Mouse (Mus musculus) heart, embryonic 15.5 days (tissue): ENCODE results near the gene Cldn7. TPM values are rescaled to one million over a fixed set of nuclear protein-coding genes. Genes with fewer than 3 reads are reported as not detected.
"Not testable (repeated sequence)": the region's sequence is repeated elsewhere in the genome, so short reads cannot be mapped to it uniquely, and the experiment has no call there.

Experiments
- ATAC-seq: fragments of 200-750 bp; cut with Nextera tagmentation; replicated peaks from 2 replicates; pipeline ENCODE4 v1.8.0; 2017; ENCODE audit warnings: low read depth, moderate TSS enrichment; ENCODE audit not compliant: insufficient number of reproducible peaks, insufficient read depth, low FRiP score
- H3K27ac ChIP-seq: fragments of 300-500 bp; sonication (generic); 2 replicates; pipeline ENCODE4 v1.5.1; 2015; ENCODE audit warnings: mild to moderate bottlenecking, inconsistent platforms
- H3K27me3 ChIP-seq: fragments of 300-500 bp; sonication (generic); 2 replicates; pipeline ENCODE4 v1.6.1; 2015; ENCODE audit warnings: inconsistent platforms
- H3K36me3 ChIP-seq: fragments of 300-500 bp; sonication (generic); 2 replicates; pipeline ENCODE4 v1.6.1; 2015; ENCODE audit warnings: mild to moderate bottlenecking, inconsistent platforms
- H3K4me1 ChIP-seq: fragments of 300-500 bp; sonication (generic); replicated peaks from 2 replicates; pipeline ENCODE4 v1.6.1; 2015; ENCODE audit warnings: inconsistent platforms
- H3K4me2 ChIP-seq: fragments of 300-500 bp; sonication (generic); 2 replicates; pipeline ENCODE4 v1.6.1; 2015; ENCODE audit warnings: inconsistent platforms, mild to moderate bottlenecking, moderate library complexity
- H3K4me3 ChIP-seq: fragments of 300-500 bp; sonication (generic); 2 replicates; pipeline ENCODE4 v1.5.1; 2015; ENCODE audit warnings: mild to moderate bottlenecking, inconsistent platforms
- H3K9ac ChIP-seq: fragments of 300-500 bp; sonication (generic); 2 replicates; pipeline ENCODE4 v1.6.1; 2015; ENCODE audit warnings: mild to moderate bottlenecking, inconsistent platforms
- H3K9me3 ChIP-seq: fragments of 300-500 bp; sonication (generic); replicated peaks from 2 replicates; pipeline ENCODE4 v1.6.1; 2016; ENCODE audit warnings: inconsistent platforms
- WGBS: fragments of 180-500 bp; shearing (Covaris S2); methylation state at CpG from one replicate; pipeline ENCODE4 v1.1.7; 2015; ENCODE audit warnings: mixed read lengths; 5-methylcytosine and 5-hydroxymethylcytosine counted together
- polyA plus RNA-seq: library from polyadenylated mRNA; unstranded; fragments of >200 nt; fragmentation: Nextera tagmentation; extraction: Ambion mirVana; gene quantifications from 2 replicates; pipeline ENCODE4 v1.2.1, GENCODE M21; 2015

Cldn7 gene
- polyA plus RNA-seq, 1 experiment from 2014 or later, result 3.8 TPM

GRCm38 (mm10) chr11:70002471-70002870, 37.9 kb downstream of the Cldn7 start:
- no peaks in the 10 kb centered on the region for H3K27me3 ChIP-seq
- H3K36me3 ChIP-seq, result peaks cover 43% of the 10 kb centered on the region
- peaks cover 49% of the 10 kb centered on the region for H3K4me1 ChIP-seq
- H3K4me3 ChIP-seq, result peak overlapping the region; percentile 81; the same call in 1 of the 2 replicates
- H3K4me2 ChIP-seq, result peak overlapping the region; percentile 86; the same call in 1 of the 2 replicates
- ATAC-seq, result no peak
- no peaks in the 10 kb centered on the region for H3K9me3 ChIP-seq
- no peak overlapping the region for H3K27ac ChIP-seq
- H3K9ac ChIP-seq, result no peak overlapping the region
- WGBS, result 87% methylated on average over 2 of the region's 2 CpGs

- Histone ChIP-seq H3K9ac (no peak overlapping the region), H3K27ac (no peak overlapping the region), H3K36me3 (peaks cover 55% of the 10 kb centered on the region), H3K4me1 (peaks cover 31% of the 10 kb centered on the region), H3K4me2 (no peak overlapping the region), H3K4me3 (no peak overlapping the region), H3K9me3 (no peaks in the 10 kb centered on the region), H3K27me3 (no peaks in the 10 kb centered on the region)
- 63% methylated on average over 5 of the region's 5 CpGs for WGBS
- ATAC-seq, result no peak
These were observed 40.9 kb downstream of the Cldn7 start for GRCm38 (mm10) chr11:70005521-70005920.

DNA sequence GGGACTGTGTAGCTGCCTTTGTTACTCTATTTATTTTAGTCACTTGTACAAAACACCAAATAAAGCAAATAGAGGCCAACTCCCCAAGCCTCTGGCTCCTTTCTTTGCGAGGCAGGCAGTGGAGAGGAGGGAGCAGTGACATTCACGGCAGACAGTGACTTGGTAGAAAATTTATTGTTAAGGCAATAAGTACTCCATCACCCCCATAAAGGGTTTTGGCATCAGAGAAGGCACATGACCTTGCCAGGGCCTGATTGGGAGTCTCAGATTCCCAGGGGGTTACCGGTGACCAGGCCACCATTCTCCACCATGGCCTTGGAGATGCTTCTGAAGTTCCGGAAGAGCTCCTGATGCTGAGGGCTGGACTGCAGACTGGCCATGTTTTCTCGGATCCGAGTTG, 45.5 kb downstream of the Cldn7 start:
- Histone ChIP-seq H3K9me3 (no peaks in the 10 kb centered on the region), H3K27me3 (no peaks in the 10 kb centered on the region), H3K36me3 (peaks cover 90% of the 10 kb centered on the region), H3K4me3 (no peak overlapping the region), H3K27ac (no peak overlapping the region), H3K4me2 (no peak overlapping the region), H3K9ac (no peak overlapping the region), H3K4me1 (peaks cover 13% of the 10 kb centered on the region)
- ATAC-seq, result no peak
- 86% methylated on average over 6 of the region's 6 CpGs for WGBS

DNA sequence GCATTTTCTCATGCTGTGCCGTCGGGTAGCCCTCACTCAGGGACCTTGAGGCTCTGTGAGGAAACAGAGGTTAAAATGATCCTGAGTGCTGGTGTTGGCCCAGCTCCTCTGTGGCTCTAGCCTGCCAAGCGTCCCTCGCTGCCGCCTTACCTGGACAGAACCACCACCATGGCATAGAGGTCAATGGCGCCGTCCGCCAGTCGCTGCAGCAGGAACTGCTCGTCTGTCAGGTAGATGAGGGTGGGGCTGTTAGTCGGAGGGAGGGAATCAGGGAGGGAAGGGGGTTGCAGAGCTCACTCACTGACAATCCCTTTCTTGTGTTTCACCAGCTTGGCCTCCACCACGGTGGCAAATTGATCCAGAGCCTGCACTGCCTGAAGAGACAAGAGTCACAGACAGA, 46.0 kb downstream of the Cldn7 start:
- 85% methylated on average over 12 of the region's 12 CpGs for WGBS
- no peak overlapping the region for H3K4me3 ChIP-seq
- peaks cover 85% of the 10 kb centered on the region for H3K36me3 ChIP-seq
- H3K4me2 ChIP-seq, result no peak overlapping the region
- H3K27me3 ChIP-seq, result no peaks in the 10 kb centered on the region
- no peak for ATAC-seq
- peaks cover 16% of the 10 kb centered on the region for H3K4me1 ChIP-seq
- no peaks in the 10 kb centered on the region for H3K9me3 ChIP-seq
- no peak overlapping the region for H3K27ac ChIP-seq
- H3K9ac ChIP-seq, result no peak overlapping the region

GRCm38 (mm10) chr11:70010961-70011360, 46.4 kb downstream of the Cldn7 start:
- 87% methylated on average over 10 of the region's 10 CpGs for WGBS
- ATAC-seq, result no peak
- no peaks in the 10 kb centered on the region for H3K27me3 ChIP-seq

DNA sequence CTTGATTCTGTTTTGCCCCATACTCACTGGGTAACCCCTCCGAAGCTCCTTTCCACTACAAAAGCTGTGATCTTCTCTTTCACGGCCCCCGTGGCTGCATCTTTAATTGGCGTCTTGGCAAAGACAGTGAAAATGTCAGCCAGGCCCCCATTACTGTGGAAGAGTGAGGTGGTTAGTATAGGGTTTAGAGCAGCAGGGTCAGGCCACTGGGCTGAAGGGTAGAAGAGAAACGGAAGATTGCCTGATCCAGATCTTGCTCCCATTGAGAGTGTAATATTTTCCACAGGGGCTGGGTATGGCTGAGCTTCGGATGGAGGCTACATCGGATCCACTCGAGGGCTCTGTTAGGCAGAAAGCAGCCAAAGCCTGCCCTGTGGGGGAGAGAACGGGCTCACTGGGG, 48.4 kb downstream of the Cldn7 start:
- H3K4me1 ChIP-seq, result peaks cover 24% of the 10 kb centered on the region
- no peak overlapping the region for H3K4me3 ChIP-seq
- no peaks in the 10 kb centered on the region for H3K9me3 ChIP-seq
- no peak overlapping the region for H3K9ac ChIP-seq
- no peak for ATAC-seq
- H3K36me3 ChIP-seq, result peaks cover 61% of the 10 kb centered on the region
- no peaks in the 10 kb centered on the region for H3K27me3 ChIP-seq
- no peak overlapping the region for H3K27ac ChIP-seq
- WGBS, result 81% methylated on average over 9 of the region's 9 CpGs
- H3K4me2 ChIP-seq, result no peak overlapping the region

More at GRCm38 (mm10) chr11:70010961-70011360, 46.4 kb downstream of the Cldn7 start:
- Histone ChIP-seq H3K9me3 (no peaks in the 10 kb centered on the region), H3K4me1 (peaks cover 16% of the 10 kb centered on the region), H3K4me3 (no peak overlapping the region), H3K4me2 (no peak overlapping the region), H3K36me3 (peaks cover 80% of the 10 kb centered on the region), H3K27ac (no peak overlapping the region), H3K9ac (no peak overlapping the region)

DNA sequence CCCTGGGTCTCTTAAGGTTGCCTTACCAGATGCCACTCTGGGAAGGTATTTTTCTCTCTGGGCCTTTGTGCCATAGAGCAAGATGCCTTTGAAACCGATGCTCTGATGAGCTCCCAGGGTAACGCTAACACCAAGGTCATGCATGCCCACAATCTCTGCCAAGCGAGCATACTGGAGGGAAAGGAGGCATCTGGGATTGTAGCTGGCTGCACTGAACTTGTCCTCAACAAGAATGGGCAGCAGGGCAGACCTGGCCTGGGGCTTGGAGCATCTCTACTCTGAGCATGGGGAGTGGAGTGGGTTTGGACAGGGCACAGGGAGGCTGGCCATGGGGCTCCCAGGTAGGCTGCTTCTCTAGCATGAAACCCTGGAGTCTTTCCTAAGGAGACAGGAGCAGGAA, 48.8 kb downstream of the Cldn7 start:
- Histone ChIP-seq H3K4me3 (no peak overlapping the region), H3K9me3 (no peaks in the 10 kb centered on the region), H3K36me3 (peaks cover 56% of the 10 kb centered on the region), H3K4me2 (no peak overlapping the region), H3K27ac (no peak overlapping the region), H3K27me3 (no peaks in the 10 kb centered on the region), H3K9ac (no peak overlapping the region), H3K4me1 (peaks cover 27% of the 10 kb centered on the region)
- no peak for ATAC-seq
- 66% methylated on average over 3 of the region's 3 CpGs for WGBS

DNA sequence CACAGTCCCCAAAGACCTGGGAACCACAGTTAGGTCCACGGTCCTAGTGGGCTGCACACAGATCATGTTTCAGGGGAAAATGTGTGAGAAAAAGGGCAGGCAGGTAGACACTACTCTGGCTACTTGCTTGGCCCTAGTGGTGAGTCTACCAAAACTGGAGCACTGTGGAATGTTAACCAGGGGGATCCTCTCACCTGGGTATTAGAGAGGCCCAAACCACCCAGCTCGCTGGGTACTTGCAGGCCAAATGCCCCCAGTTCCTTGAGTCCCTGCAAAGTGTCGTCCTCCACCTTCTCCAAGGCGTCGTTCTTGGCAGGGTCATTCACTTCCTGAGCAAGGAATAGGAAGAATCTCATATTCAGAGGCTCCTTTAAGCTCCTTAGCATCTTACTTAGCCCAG, 49.5 kb downstream of the Cldn7 start:
- WGBS, result 52% methylated on average over 5 of the region's 5 CpGs
- Histone ChIP-seq H3K36me3 (peaks cover 49% of the 10 kb centered on the region), H3K4me3 (peak overlapping the region; percentile 69), H3K9me3 (no peaks in the 10 kb centered on the region), H3K27ac (peak overlapping the region; percentile 84; the same call in 1 of the 2 replicates), H3K4me1 (peaks cover 33% of the 10 kb centered on the region), H3K9ac (no peak overlapping the region), H3K4me2 (peak overlapping the region; percentile 73), H3K27me3 (no peaks in the 10 kb centered on the region)
- ATAC-seq, result no peak

DNA sequence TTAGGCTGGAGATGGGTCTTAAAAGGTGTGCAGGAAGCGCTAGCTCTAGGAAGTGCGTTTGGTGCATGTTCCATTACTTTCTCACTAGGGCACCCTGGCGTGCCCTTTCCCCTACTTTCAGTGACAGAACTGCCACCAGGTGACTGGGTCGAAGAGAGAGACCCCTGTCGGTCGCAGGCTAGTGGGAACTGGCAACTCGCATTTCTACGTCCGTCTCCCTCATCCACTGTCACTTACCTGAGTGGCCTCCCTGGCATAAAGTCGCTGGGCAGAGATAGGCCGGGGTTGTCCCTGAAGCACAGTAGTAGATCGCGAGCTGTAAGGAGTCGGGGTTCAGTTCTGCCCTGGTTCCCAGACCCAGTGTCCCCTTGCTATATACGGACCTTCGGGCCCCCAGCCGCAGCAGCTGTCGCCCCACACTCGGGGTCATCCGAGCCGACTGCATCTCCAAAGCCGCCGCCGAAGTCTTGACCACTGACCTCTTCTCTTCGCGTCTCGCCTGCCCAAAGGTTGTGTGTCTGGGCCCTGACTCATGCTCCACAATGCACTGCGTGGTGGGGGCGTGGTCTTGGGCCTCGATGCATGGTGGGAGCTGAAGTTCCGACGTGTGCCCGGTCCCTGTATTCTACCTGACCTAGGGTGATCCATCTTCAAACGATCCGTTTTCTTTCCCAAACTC, 50.4 kb downstream of the Cldn7 start, which contains the start of gene Acadvl:
Gene Acadvl (minus strand): TSS at position 532 of the 679 bp plus-strand sequence.
- H3K9me3 ChIP-seq, result no peaks in the 10 kb centered on the region
- peak within 1 kb of the TSS; percentile 84 for H3K27ac ChIP-seq
- H3K4me2 ChIP-seq, result peak within 1 kb of the TSS; percentile 73
- H3K4me1 ChIP-seq, result peaks cover 42% of the 10 kb centered on the region
- no peaks in the 10 kb centered on the region for H3K27me3 ChIP-seq
- peak; percentile 84 for ATAC-seq
- under 1% methylated on average over 35 of the region's 35 CpGs for WGBS
- H3K9ac ChIP-seq, result peak within 1 kb of the TSS; percentile 77
- peaks cover 40% of the 10 kb centered on the region for H3K36me3 ChIP-seq
- H3K4me3 ChIP-seq, result peak within 1 kb of the TSS; percentile 69

DNA sequence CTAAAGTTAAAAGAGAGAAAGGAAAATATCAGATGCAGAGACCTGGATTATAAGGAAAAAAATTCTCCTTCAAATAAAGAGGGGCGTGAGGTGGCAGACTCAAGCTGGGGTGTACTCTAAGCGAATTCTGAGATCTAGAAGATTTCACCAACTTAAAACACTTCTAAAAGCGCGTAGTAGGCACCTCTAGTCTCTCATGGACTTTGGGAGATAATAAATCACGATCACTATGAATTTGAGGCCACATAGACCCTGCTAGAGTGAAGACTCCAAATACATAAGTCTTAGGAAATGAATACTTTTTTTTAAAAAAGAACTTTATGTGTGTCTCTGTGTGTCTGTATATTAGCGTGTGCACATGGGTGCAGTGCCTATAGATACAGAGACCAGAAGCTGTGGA, 51.1 kb downstream of the Cldn7 start:
- WGBS, result 63% methylated on average over 6 of the region's 6 CpGs
- peak overlapping the region; percentile 73 for H3K4me2 ChIP-seq
- no peak overlapping the region for H3K27ac ChIP-seq
- peaks cover 34% of the 10 kb centered on the region for H3K36me3 ChIP-seq
- ATAC-seq, result no peak
- no peaks in the 10 kb centered on the region for H3K27me3 ChIP-seq
- peaks cover 49% of the 10 kb centered on the region for H3K4me1 ChIP-seq
- no peaks in the 10 kb centered on the region for H3K9me3 ChIP-seq
- H3K4me3 ChIP-seq, result no peak overlapping the region; the same call in 1 of the 2 replicates
- H3K9ac ChIP-seq, result no peak overlapping the region

- peaks cover 29% of the 10 kb centered on the region for H3K36me3 ChIP-seq
- not testable (repeated sequence) for H3K4me3 ChIP-seq, H3K27me3 ChIP-seq, H3K27ac ChIP-seq, H3K4me2 ChIP-seq, H3K9ac ChIP-seq, ATAC-seq, H3K9me3 ChIP-seq
- WGBS, result 89% methylated on average over 2 of the region's 2 CpGs
- H3K4me1 ChIP-seq, result peaks cover 53% of the 10 kb centered on the region
These were observed 51.6 kb downstream of the Cldn7 start for GRCm38 (mm10) chr11:70016177-70016576.

- Histone ChIP-seq H3K36me3 (peaks cover 24% of the 10 kb centered on the region), H3K4me3 (peak within 1 kb of the TSS; percentile 61), H3K4me2 (peak within 1 kb of the TSS; percentile 95), H3K9me3 (no peaks in the 10 kb centered on the region), H3K4me1 (peaks cover 58% of the 10 kb centered on the region), H3K9ac (peak within 1 kb of the TSS; percentile 19; the same call in 1 of the 2 replicates), H3K27me3 (no peaks in the 10 kb centered on the region), H3K27ac (peak within 1 kb of the TSS; percentile 46; the same call in 1 of the 2 replicates)
- no peak for ATAC-seq
- 65% methylated on average over 3 of the region's 3 CpGs for WGBS
These were observed 52.1 kb downstream of the Cldn7 start, which contains the start of gene Dlg4 for GRCm38 (mm10) chr11:70016669-70017068. Gene Dlg4, plus strand, starts transcription at chr11:70016942.
